Mouse (Mus musculus) heart, adult 2 months (tissue): ENCODE data around the gene Gpd2. TPM values are rescaled to one million over a fixed set of nuclear protein-coding genes. Genes with fewer than 3 reads are reported as not detected.

Experiments
- DNase-seq, 2 experiments: peaks; one replicate each; pipeline ENCODE4 v3.0.0; 2021
- H3K27ac ChIP-seq: fragments of 200-600 bp; 2 replicates; pipeline ENCODE4 v1.8.1; 2022
- H3K27me3 ChIP-seq: fragments of 200-500 bp; 2 replicates; pipeline ENCODE4 v1.6.1; 2012; ENCODE audit warnings: mild to moderate bottlenecking, low read length, inconsistent platforms, mixed read lengths; ENCODE audit not compliant: control insufficient read depth, insufficient read depth
- H3K36me3 ChIP-seq: fragments of 200-500 bp; 2 replicates; pipeline ENCODE4 v1.6.1; 2012; ENCODE audit warnings: low read length, inconsistent platforms; ENCODE audit not compliant: control insufficient read depth, insufficient read depth
- H3K4me1 ChIP-seq: fragments of 200-500 bp; 2 replicates; pipeline ENCODE4 v1.6.1; 2011; ENCODE audit warnings: low read length; ENCODE audit not compliant: control insufficient read depth, insufficient read depth
- H3K4me3 ChIP-seq: fragments of 200-600 bp; 2 replicates; pipeline ENCODE4 v1.8.1; 2022
- H3K79me2 ChIP-seq: fragments of 200-500 bp; replicated peaks from 2 replicates; pipeline ENCODE4 v1.6.1; 2012; ENCODE audit warnings: mild to moderate bottlenecking, inconsistent platforms, low read length, moderate library complexity, mixed read lengths; ENCODE audit not compliant: control insufficient read depth, insufficient read depth
- H3K9ac ChIP-seq: fragments of 200-500 bp; 2 replicates; pipeline ENCODE4 v1.6.1; 2012; ENCODE audit warnings: low read depth, mild to moderate bottlenecking, control low read depth, inconsistent platforms, low read length, mixed read lengths
- CTCF ChIP-seq: fragments of 200-600 bp; IDR thresholded peaks from 2 replicates; pipeline ENCODE4 v1.8.1; 2022; ENCODE audit warnings: antibody characterized with exemption, mild to moderate bottlenecking, moderate library complexity
- EP300 ChIP-seq: fragments of 200-500 bp; IDR thresholded peaks from 2 replicates; pipeline ENCODE4 v1.6.1; 2011; ENCODE audit warnings: low read depth, low read length, control low read depth; ENCODE audit not compliant: insufficient read depth
- POLR2A ChIP-seq: fragments of 200-500 bp; IDR thresholded peaks from 2 replicates; pipeline ENCODE4 v1.6.1; 2011; ENCODE audit warnings: mild to moderate bottlenecking, low read depth, low read length, control low read depth; ENCODE audit not compliant: insufficient read depth
- WGBS: fragments of 180-500 bp; shearing (Covaris S2); methylation state at CpG from one replicate; pipeline ENCODE4 v1.1.7; 2018; 5-methylcytosine and 5-hydroxymethylcytosine counted together
- intact Hi-C: fragments of 180-260 bp; cut with DNase I; formaldehyde crosslinking; loops from one replicate; pipeline ENCODE4 v1.15.1; 2025
- polyA plus RNA-seq: library from polyadenylated mRNA; depleted of rRNA; stranded (reverse); fragments of >200 nt; gene quantifications from 2 replicates; pipeline ENCODE4 v1.2.3, GENCODE M21; 2012
- total RNA-seq, 2 experiments: library from RNA; stranded (reverse); gene quantifications; 2 replicates each; pipeline ENCODE4 v1.2.3; 2021

The Gpd2 gene
- total and polyA plus RNA-seq, 3 experiments: 8.7 to 16.0 (median 13.1) TPM

GRCm38 (mm10) chr2:57362503-57362902 lies 125.1 kb downstream of the Gpd2 start:
- no peaks in the 10 kb centered on the region for H3K79me2 ChIP-seq
- no peak overlapping the region for H3K4me3 ChIP-seq
- no peaks in the 10 kb centered on the region for H3K27me3 ChIP-seq
- H3K36me3 ChIP-seq: peaks cover 2% of the 10 kb centered on the region; the same call in 1 of the 2 replicates
- no peak overlapping the region for H3K27ac ChIP-seq
- H3K9ac ChIP-seq: no peak overlapping the region
- no peak for DNase-seq
- WGBS: 89% methylated on average over 3 of the region's 3 CpGs
- H3K4me1 ChIP-seq: no peaks in the 10 kb centered on the region
- intact Hi-C loops: no loop called here
- TF ChIP-seq CTCF: peak; percentile 49
- no peak for TF ChIP-seq EP300
- TF ChIP-seq POLR2A: no peak

- no peak for DNase-seq
Observed at GRCm38 (mm10) chr2:57374647-57375046, 137.2 kb downstream of the Gpd2 start.

GRCm38 (mm10) chr2:57375138-57375837 lies 137.9 kb downstream of the Gpd2 start:
- Histone ChIP-seq H3K4me1 (no peaks in the 10 kb centered on the region), H3K36me3 (no peaks in the 10 kb centered on the region), H3K79me2 (no peaks in the 10 kb centered on the region), H3K27me3 (no peaks in the 10 kb centered on the region), H3K4me3 (no peak overlapping the region), H3K9ac (no peak overlapping the region), H3K27ac (no peak overlapping the region)
- no peak for DNase-seq
- intact Hi-C loops: loop anchor here (10.0 kb wide), 2 partner anchors 260 to 1260 kb away; no protein-coding TSS in a partner anchor
- TF ChIP-seq POLR2A (no peak), EP300 (no peak), CTCF (no peak)
- WGBS: 90% methylated on average over 7 of the region's 7 CpGs

More at GRCm38 (mm10) chr2:57374647-57375046, 137.2 kb downstream of the Gpd2 start:
- 39% methylated on average over 4 of the region's 4 CpGs for WGBS
- H3K4me3 ChIP-seq: no peak overlapping the region
- no peak overlapping the region for H3K9ac ChIP-seq
- H3K36me3 ChIP-seq: no peaks in the 10 kb centered on the region
- H3K79me2 ChIP-seq: no peaks in the 10 kb centered on the region
- no peaks in the 10 kb centered on the region for H3K4me1 ChIP-seq
- intact Hi-C loops: loop anchor here (10.0 kb wide), 2 partner anchors 260 to 1260 kb away; no protein-coding TSS in a partner anchor
- H3K27me3 ChIP-seq: no peaks in the 10 kb centered on the region
- TF ChIP-seq EP300: no peak
- peak; percentile 61 for TF ChIP-seq CTCF
- H3K27ac ChIP-seq: no peak overlapping the region

GRCm38 (mm10) chr2:57378147-57378889 lies 140.9 kb downstream of the Gpd2 start:
- Histone ChIP-seq H3K4me3 (no peak overlapping the region), H3K79me2 (no peaks in the 10 kb centered on the region), H3K9ac (no peak overlapping the region), H3K27ac (no peak overlapping the region), H3K36me3 (no peaks in the 10 kb centered on the region), H3K27me3 (no peaks in the 10 kb centered on the region), H3K4me1 (no peaks in the 10 kb centered on the region)
- no peak for DNase-seq
- no peak for TF ChIP-seq POLR2A
- no peak for TF ChIP-seq CTCF
- no peak for TF ChIP-seq EP300
- 48% methylated on average over 8 of the region's 8 CpGs for WGBS
- intact Hi-C loops: loop anchor here (10.0 kb wide), 2 partner anchors 264 to 1264 kb away; no protein-coding TSS in a partner anchor

GRCm38 (mm10) chr2:57384625-57385024 lies 147.2 kb downstream of the Gpd2 start:
- Histone ChIP-seq H3K79me2 (no peaks in the 10 kb centered on the region), H3K27ac (no peak overlapping the region), H3K4me3 (no peak overlapping the region), H3K27me3 (no peaks in the 10 kb centered on the region), H3K4me1 (no peaks in the 10 kb centered on the region), H3K36me3 (no peaks in the 10 kb centered on the region), H3K9ac (no peak overlapping the region)
- intact Hi-C loops: no loop called here
- no peak for DNase-seq
- WGBS: 90% methylated on average over 2 of the region's 2 CpGs
- TF ChIP-seq CTCF (no peak), POLR2A (no peak), EP300 (no peak)

- Histone ChIP-seq H3K27me3 (no peaks in the 10 kb centered on the region), H3K4me1 (no peaks in the 10 kb centered on the region), H3K79me2 (no peaks in the 10 kb centered on the region), H3K27ac (no peak overlapping the region), H3K9ac (no peak overlapping the region), H3K4me3 (no peak overlapping the region), H3K36me3 (no peaks in the 10 kb centered on the region)
- DNase-seq: no peak
- 65% methylated on average over 7 of the region's 7 CpGs for WGBS
- intact Hi-C loops: no loop called here
- TF ChIP-seq CTCF: no peak
- no peak for TF ChIP-seq EP300
- TF ChIP-seq POLR2A: no peak
Observed at GRCm38 (mm10) chr2:57387816-57388215, 150.4 kb downstream of the Gpd2 start.
